Mouse (Mus musculus): Measurements from ENCODE around the gene Mob1a. TPM values are rescaled to one million over a fixed set of nuclear protein-coding genes. Genes with fewer than 3 reads are reported as not detected.

Gene Mob1a
- polyA plus RNA-seq, 1 experiment from 2014 or later: 74.8 TPM

DNA sequence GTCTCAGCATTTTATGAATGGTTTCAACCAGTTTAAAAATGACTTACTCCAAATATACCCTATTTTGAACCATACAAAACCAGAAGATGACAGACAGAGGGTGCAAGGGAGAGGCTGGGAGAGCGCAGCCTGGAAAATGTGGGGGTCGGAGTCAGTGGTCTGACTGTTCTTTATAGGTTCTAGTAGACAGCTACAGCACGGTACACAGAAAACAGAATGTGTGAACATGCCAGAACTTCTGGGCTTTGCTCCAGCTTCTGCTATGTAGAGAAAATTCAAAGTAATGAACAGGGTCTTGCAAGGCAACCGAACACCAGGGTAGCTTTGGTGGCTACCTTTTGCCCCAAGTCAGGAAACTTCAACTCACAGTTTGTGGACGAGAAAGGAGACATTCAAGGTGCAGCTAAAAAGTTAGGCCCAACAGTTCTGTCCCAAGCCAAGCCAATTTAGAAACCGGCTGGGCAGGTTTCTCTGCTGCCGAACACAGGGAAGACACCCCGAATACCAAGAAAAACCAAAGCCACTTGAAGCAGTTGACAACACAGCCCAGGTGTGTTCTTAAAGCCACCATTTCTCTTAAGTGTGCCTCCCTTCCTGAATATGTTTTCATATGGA lies 66.5 kb downstream of the Mob1a start:
- Histone ChIP-seq H3K9me3 (ENCODE audit: control insufficient read depth, low read length) (no peaks in the 10 kb centered on the region), H3K9ac (ENCODE audit: low read length) (no peak overlapping the region), H3K4me2 (ENCODE audit: low read length) (no peak overlapping the region), H3K4me1 (replicated peaks; ENCODE audit: control insufficient read depth, insufficient read depth, low read length) (no peaks in the 10 kb centered on the region), H3K27me3 (replicated peaks; ENCODE audit: control insufficient read depth, insufficient read depth, low read length) (no peaks in the 10 kb centered on the region), H3K36me3 (ENCODE audit: control insufficient read depth, insufficient read depth, low read length) (peaks cover 48% of the 10 kb centered on the region), H3K4me3 (ENCODE audit: low read depth, low read length) (no peak overlapping the region), H3K27ac (ENCODE audit: low read depth) (no peak overlapping the region; the same call in 1 of the 2 replicates)
- no peak for DNase-seq (ENCODE audit: low spot score)
- ATAC-seq (replicated peaks; ENCODE audit: low FRiP score, low TSS enrichment, low read depth): no peak
- 80% methylated on average over 8 of the region's 8 CpGs for WGBS

Other genes starting within 250 kb of the Mob1a start
- 45.5 and 46.9 TPM in 2 replicates for gene Pcgf1, start 248.1 kb upstream of the Mob1a start, polyA plus RNA-seq (2014; fragmentation: Nextera tagmentation; extraction: Ambion mirVana)
- gene Lbx2, start 239.6 kb upstream of the Mob1a start, polyA plus RNA-seq (2014; fragmentation: Nextera tagmentation; extraction: Ambion mirVana): 1.1 and 1.4 TPM in 2 replicates
- 2.0 and 2.9 TPM in 2 replicates for gene Ccdc142, start 224.4 kb upstream of the Mob1a start, polyA plus RNA-seq (2014; fragmentation: Nextera tagmentation; extraction: Ambion mirVana)
- gene Gm42688, start 224.4 kb upstream of the Mob1a start, polyA plus RNA-seq (2014; fragmentation: Nextera tagmentation; extraction: Ambion mirVana): 2.1 and 2.6 TPM in 2 replicates
- 132 and 136 TPM in 2 replicates for gene Mrpl53, start 217.0 kb upstream of the Mob1a start, polyA plus RNA-seq (2014; fragmentation: Nextera tagmentation; extraction: Ambion mirVana)
- 39.7 and 60.0 TPM in 2 replicates for gene Mogs, start 210.5 kb upstream of the Mob1a start, polyA plus RNA-seq (2014; fragmentation: Nextera tagmentation; extraction: Ambion mirVana)
- gene Wbp1, start 204.5 kb upstream of the Mob1a start, polyA plus RNA-seq (2014; fragmentation: Nextera tagmentation; extraction: Ambion mirVana): 83.8 and 91.2 TPM in 2 replicates
- 13.4 and 13.8 TPM in 2 replicates for gene Ino80b, start 200.6 kb upstream of the Mob1a start, polyA plus RNA-seq (2014; fragmentation: Nextera tagmentation; extraction: Ambion mirVana)
- 16.9 and 17.6 TPM in 2 replicates for gene Rtkn, start 190.6 kb upstream of the Mob1a start, polyA plus RNA-seq (2014; fragmentation: Nextera tagmentation; extraction: Ambion mirVana)
- 4.3 and 6.4 TPM in 2 replicates for gene Wdr54, start 169.6 kb upstream of the Mob1a start, polyA plus RNA-seq (2014; fragmentation: Nextera tagmentation; extraction: Ambion mirVana)
- 0.47 and 0.83 TPM in 2 replicates for gene 1700003E16Rik, start 169.6 kb upstream of the Mob1a start, polyA plus RNA-seq (2014; fragmentation: Nextera tagmentation; extraction: Ambion mirVana)
- 75.3 and 76.0 TPM in 2 replicates for gene Dctn1, start 160.1 kb upstream of the Mob1a start, polyA plus RNA-seq (2014; fragmentation: Nextera tagmentation; extraction: Ambion mirVana)
- gene Slc4a5, start 106.2 kb upstream of the Mob1a start, polyA plus RNA-seq (2014; fragmentation: Nextera tagmentation; extraction: Ambion mirVana): 0.17 and 0.46 TPM in 2 replicates
- 36.0 and 37.4 TPM in 2 replicates for gene Mthfd2, start 108 bp upstream of the Mob1a start, polyA plus RNA-seq (2014; fragmentation: Nextera tagmentation; extraction: Ambion mirVana)
- 144 and 155 TPM in 2 replicates for gene Bola3, start 23.1 kb downstream of the Mob1a start, polyA plus RNA-seq (2014; fragmentation: Nextera tagmentation; extraction: Ambion mirVana)
- 35.1 and 40.1 TPM in 2 replicates for gene Tet3, start 133.1 kb downstream of the Mob1a start, polyA plus RNA-seq (2014; fragmentation: Nextera tagmentation; extraction: Ambion mirVana)
- gene Dguok, start 181.0 kb downstream of the Mob1a start, polyA plus RNA-seq (2014; fragmentation: Nextera tagmentation; extraction: Ambion mirVana): 70.0 and 89.6 TPM in 2 replicates
- gene Actg2, start 210.2 kb downstream of the Mob1a start, polyA plus RNA-seq (2014; fragmentation: Nextera tagmentation; extraction: Ambion mirVana): 1,357 and 1,367 TPM in 2 replicates
- gene Stambp, start 246.7 kb downstream of the Mob1a start, polyA plus RNA-seq (2014; fragmentation: Nextera tagmentation; extraction: Ambion mirVana): 23.8 and 26.0 TPM in 2 replicates

All from intestine, embryonic 14.5 days (tissue).